Mouse (Mus musculus) lung, postnatal 10 days (tissue): Measurements from ENCODE around the gene Aspg.

Source experiments
- DNase-seq: peaks from one replicate; pipeline ENCODE4 v3.0.0; 2021

Gene Aspg

DNA sequence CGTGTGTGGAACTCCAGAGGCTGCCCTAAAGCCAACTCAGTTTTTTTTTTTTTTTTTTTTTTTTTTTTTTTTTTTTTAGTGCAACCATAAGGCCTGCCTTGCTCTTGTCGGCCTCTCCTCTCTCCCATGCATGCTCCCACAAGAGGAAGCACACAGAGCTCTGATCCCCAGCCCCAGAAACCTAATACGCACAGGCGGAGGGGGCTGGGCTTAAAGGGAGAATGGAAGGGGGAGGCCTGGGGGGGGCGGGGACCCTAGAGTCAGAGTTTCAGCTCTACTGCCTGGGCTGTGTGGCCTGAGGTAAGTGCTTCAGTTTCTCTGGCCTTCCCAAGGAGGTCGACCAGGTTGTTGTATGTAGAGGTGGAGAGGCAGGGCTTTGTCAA is 45.5 kb downstream of the Aspg start:
- no peak for DNase-seq

DNA sequence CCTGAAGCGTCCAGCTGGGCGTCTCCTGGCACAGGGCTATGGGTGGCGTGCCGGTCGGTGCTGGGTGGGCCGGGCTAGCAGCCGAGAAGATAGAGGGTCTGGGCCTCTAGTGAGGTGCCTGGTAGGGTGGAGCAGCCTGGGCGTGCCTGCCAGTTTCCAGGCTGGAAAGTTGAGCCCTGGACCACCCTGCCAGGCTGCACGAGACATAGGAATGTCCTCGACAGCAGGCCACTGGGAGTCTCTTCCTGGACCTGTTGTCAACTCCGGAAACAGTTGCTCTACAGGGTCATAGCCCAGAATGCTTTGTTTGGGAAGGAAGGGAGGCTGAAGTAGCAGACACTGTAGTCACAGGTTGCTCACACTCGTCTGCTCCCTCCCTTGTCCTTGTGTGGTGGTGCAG is 47.1 kb downstream of the Aspg start:
- DNase-seq: peak; percentile 65

DNA sequence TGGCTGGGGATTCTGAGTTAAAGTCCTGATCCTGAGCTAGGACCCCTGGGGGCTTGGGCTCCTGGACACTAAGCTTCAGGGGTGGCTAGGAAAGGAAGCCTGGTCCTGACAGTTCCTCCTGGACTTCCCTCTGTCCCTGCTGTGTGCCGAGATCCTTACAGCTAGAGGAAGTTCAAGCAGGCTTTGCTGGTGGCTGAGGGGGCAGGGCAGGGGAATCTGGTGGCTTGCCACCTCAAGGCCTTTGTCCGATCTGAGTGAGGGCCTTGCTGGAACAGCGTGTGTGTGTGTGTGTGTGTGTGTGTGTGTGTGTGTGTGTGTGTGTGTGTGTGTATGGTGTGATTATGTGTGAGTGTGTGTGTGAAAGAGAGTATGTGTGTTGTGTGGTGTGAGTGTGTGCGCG is 48.0 kb downstream of the Aspg start:
- peak; percentile 57 for DNase-seq

GRCm38 (mm10) chr12:112155218-112156051 is 49.0 kb downstream of the Aspg start:
- peak; percentile 70 for DNase-seq

- DNase-seq: no peak
Measured at GRCm38 (mm10) chr12:112156804-112157203, 50.3 kb downstream of the Aspg start.

DNA sequence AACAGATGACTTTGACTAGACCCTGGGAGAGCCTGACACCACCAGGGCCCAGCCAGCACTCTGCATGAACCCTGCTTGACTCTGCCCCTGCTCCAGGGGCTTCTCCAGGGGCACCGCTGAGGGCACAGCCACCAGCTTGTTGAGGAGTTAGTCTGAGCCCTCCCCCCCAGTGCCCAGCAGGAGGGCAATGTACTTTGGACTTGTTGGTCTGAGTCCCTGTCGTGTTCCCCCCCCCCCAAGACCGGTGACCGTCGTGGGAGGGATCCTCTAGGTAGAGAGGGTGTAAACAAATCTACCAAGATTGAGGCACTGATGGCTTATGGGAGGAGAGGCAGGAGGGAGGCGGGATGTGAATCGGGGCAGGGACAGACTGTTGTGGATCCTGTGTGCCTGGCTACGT is 51.8 kb downstream of the Aspg start:
- no peak for DNase-seq

DNA sequence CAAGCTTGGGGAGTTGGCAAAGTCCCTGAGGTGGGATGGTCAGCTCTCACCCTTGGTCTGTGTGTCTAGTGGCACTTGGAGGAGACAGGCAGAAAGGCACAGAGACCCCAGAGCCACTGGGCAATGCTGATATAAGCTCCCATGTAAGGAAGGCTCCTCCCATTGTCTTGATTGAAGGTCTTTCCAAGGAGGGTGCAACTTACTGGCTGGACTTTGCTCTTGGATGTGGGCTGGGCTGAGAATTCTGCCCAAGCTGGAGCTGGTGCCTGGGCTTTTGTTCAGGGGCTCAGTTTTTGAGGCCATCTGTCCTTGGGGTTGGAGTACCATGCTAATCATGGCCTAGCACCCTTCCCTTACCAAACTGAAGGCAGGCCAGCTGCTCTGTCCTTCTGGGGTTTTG is 52.3 kb downstream of the Aspg start:
- no peak for DNase-seq

DNA sequence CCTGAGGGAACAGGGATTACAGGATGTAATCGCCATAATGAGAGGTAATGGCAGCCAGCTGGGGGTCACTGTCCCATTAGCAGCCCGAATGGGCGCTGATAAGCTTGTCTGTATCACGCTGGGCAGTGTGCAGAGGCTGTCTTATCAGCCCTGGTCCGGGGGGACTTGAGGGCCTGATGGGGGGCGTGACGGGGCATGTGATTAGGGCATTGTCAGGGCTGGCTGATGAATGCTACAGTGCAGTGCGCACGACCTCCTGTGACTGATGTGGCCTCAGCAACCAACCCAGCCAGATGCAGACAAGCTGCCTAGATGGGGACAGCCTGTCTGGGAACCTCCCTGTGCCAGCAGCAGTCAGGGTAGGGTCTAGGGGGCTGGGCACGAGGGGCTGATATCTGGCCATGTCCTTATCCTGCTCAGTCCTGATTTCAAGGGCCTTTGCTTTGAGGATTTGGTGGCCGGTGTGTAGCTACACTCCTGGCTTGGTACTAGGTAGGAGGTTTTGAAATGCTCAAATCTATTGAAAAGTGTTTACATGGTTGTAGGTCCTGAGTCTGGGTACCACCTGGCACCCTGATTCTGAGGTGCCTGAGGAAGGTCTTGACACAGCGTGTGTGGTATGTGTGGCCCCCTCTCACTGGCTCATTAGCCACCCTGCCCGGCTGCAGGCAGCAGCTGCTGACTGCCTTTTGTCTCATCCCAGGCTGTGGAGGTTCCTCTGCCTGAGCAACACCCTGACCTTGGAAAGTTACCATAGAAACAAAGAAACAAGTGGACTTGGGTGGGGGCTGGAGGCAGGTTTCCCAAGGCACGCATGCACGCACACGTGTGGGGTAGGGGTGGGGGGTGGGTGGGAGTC is 57.7 kb downstream of the Aspg start:
- no peak for DNase-seq

DNA sequence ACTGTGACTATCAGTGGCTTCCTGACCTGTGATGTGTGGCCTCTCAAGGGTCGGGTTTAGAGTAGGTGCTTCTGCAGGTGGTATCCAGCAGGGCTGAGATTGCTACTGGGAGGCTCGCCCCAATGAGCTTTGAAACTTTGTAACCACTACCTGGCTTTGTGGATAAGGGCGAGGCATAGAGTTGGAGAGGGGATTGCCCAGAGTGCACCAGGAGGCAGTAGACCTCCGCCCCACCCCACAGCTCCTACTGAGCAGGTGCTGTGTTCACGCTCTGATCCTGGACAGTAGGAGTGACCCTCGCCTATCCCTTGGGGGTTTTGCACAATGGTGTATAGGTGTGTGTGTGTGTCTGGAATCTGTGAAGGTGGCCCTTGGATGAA is 58.4 kb downstream of the Aspg start:
- no peak for DNase-seq

DNA sequence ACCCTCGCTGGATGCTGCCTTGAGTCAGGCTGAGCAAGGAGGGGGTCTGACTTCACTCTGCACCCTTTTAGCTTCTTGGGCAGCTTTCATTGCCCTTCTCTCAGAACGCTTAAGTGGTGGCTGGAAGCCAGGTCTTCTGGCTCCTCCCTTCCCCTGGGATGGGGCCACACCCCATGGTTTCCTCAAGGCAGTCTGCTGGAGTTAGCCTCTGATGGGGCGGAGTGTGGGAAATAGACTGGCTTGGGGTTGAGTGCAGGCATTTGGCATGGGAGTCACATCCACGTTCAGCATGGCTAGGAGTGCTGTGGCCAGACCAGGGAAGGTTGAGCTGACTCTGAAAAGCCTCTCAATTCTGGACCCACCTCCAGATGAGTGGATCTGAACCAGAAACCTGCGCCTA is 62.8 kb downstream of the Aspg start:
- DNase-seq: peak; percentile 85

DNA sequence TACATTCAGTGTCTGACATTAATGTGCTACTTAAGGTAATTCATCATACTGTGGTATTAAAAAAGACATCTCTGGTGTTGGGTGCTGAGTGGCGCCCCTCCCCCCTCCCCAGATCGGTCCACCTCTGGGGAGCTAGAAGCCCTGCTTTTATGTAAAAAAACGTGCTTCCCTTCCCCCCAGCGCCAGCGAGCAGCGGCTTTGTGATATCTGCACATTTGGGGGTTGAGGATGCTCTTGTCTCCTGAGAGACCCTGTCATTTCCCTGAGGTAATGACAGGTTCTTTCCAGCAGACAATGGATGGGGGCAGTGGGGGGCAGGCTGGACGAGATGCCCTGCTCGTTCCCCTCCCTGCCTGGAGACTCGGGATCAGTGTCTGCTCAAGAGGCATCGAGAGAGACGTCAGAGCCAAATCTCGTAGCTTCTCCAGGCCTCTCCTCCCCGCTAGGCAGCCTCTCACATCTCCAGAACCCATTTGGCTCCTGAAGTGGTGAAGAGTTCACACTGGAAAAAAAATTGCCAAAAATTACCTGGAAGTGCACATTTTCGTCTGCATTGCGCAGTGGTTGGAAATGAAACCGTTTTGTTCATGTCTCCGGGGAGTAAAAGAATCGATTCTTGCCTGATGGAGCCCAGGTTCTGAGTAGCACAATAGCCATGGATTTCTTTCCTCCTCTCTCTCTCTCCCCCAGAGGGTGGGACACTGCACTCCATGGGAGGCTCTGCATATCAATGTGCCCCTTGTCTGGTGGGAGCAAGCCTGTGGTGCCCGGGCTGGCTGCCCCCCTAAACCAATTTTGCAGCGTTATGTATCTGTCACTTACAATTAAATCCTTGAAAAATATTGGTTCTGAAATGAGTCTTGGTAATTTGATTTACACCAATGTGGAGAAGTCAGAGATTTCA is 64.4 kb downstream of the Aspg start:
- DNase-seq: no peak

DNA sequence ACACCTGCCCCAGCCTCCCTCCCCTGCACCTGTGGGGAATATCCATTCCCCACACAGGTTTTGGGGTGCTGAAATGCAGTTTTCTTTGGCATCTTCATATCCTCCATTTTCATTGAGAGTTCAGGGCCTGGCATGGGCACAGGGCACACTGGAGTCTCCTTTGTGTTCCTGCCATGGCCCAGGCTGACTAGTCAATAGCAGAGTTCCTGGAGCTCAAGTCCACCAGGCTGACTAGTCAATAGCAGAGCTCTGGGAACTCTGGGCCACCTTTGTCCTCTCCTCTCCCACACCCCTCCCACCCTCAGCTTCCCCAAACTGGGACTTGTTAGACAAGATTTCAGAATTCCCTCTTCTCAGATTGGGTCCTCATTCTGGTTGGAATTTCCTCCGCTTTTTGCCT is 65.2 kb downstream of the Aspg start:
- no peak for DNase-seq

DNA sequence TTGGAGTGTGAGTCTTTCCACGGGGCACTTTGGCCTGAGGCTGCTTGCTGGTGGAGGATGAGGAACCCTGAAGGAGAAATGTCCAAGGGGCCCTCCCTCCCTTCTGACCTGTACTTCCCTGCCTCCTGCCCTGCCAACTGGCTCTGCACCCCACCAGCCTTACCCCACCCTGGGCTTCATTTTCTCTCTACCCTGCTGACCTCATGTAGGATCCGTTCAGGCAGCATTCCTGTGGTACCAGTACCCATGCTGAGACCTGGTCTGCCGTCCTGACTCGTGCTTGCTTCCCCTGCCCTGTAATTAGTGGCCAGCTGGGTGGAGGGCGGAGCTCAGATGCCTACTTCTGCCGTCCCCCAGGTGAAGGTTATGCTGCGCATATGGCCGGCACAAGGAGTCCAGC is 65.7 kb downstream of the Aspg start:
- no peak for DNase-seq
